Mouse (Mus musculus) ES-Bruce4 (cell line): ENCODE results near the gene Ube2l6. TPM values are rescaled to one million over a fixed set of nuclear protein-coding genes. Genes with fewer than 3 reads are reported as not detected.

Source experiments
- H3K27ac ChIP-seq: 2 replicates; pipeline ENCODE4 v1.5.1; 2012; ENCODE audit warnings: low read length, inconsistent platforms; ENCODE audit not compliant: insufficient read depth
- H3K27me3 ChIP-seq: 2 replicates; pipeline ENCODE4 v1.6.1; 2012; ENCODE audit warnings: mild to moderate bottlenecking, low read length, inconsistent platforms; ENCODE audit not compliant: control insufficient read depth, poor library complexity, insufficient read depth, severe bottlenecking
- H3K36me3 ChIP-seq: 2 replicates; pipeline ENCODE4 v1.6.1; 2012; ENCODE audit warnings: inconsistent platforms, mild to moderate bottlenecking, low read length, moderate library complexity; ENCODE audit not compliant: control insufficient read depth, poor library complexity, insufficient read depth, severe bottlenecking
- H3K4me1 ChIP-seq: one replicate; pipeline ENCODE4 v1.8.1; 2011; ENCODE audit warnings: low read length; ENCODE audit not compliant: control insufficient read depth, insufficient read depth
- H3K4me3 ChIP-seq: 2 replicates; pipeline ENCODE4 v1.5.1; 2011; ENCODE audit warnings: low read depth, mild to moderate bottlenecking, low read length
- H3K9ac ChIP-seq: 2 replicates; pipeline ENCODE4 v1.6.1; 2012; ENCODE audit warnings: low read depth, mild to moderate bottlenecking, inconsistent platforms; ENCODE audit not compliant: poor library complexity, severe bottlenecking
- H3K9me3 ChIP-seq: replicated peaks from 2 replicates; pipeline ENCODE4 v1.6.1; 2012; ENCODE audit warnings: mild to moderate bottlenecking, low read length, inconsistent platforms; ENCODE audit not compliant: control insufficient read depth, poor library complexity, insufficient read depth, severe bottlenecking
- CTCF ChIP-seq: IDR thresholded peaks from one replicate; pipeline ENCODE4 v1.8.1; 2011; ENCODE audit warnings: low read depth, low read length
- EP300 ChIP-seq: IDR thresholded peaks from 2 replicates; pipeline ENCODE4 v1.6.1; 2011; ENCODE audit warnings: low read depth, low read length; ENCODE audit not compliant: insufficient read depth
- POLR2A ChIP-seq: IDR thresholded peaks from one replicate; pipeline ENCODE4 v1.8.1; 2011; ENCODE audit warnings: low read length; ENCODE audit not compliant: insufficient read depth
- polyA plus RNA-seq: library from polyadenylated mRNA; stranded (reverse); fragments of >200 nt; gene quantifications from 2 replicates; pipeline ENCODE4 v1.2.4, GENCODE M21; 2011; ENCODE audit warnings: low read depth; ENCODE audit not compliant: missing spikeins, insufficient read depth, insufficient read length

The Ube2l6 gene
- polyA plus RNA-seq, 1 experiment, result 12.6 TPM

DNA sequence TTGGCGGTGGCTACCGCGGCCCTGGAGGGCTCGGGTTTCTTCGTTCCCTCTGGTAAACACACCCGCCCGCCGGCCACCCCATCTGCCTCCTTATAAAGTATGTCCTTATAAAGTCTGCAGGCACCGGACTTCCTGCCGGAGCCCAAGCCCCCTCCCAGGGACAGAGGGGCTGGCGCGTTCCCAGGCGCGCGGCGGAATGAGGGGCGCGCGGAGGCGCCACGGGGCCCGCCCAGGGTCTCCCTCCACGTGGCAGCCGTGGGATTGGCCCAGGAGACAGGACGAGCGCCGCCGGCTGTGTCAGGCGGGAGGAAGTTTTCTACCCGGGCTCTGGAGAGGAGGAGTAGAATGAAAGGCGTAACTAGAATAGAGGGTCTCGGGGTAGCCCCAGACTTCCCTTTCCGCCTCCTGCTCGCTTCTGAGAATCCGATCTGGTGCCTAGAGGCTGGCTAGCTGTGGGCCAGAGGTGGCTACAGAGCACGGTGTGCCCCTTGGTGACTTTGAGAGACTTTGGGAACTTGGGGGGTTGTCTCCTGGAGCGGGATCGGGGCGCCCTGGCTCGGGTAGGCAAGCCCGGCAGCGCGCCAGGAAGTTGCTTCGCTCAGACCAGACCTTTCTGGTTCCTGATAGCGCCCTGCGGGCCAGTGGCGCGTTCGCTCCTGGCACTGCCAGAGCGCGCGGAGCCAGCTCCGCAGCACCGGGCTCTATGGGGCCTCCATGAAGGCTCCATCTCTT lies 41.6 kb downstream of the Ube2l6 start:
- H3K27me3 ChIP-seq, result no peaks in the 10 kb centered on the region
- peak overlapping the region; percentile 86 for H3K4me3 ChIP-seq
- no peak overlapping the region for H3K27ac ChIP-seq
- peaks cover 9% of the 10 kb centered on the region for H3K4me1 ChIP-seq
- no peaks in the 10 kb centered on the region for H3K9me3 ChIP-seq
- H3K9ac ChIP-seq, result peak overlapping the region; percentile 64
- no peaks in the 10 kb centered on the region; the same call in 1 of the 2 replicates for H3K36me3 ChIP-seq
- no peak for TF ChIP-seq CTCF
- no peak for TF ChIP-seq POLR2A
- no peak for TF ChIP-seq EP300

GRCm38 (mm10) chr2:84840748-84841563 lies 42.3 kb downstream of the Ube2l6 start:
- H3K27ac ChIP-seq, result no peak overlapping the region
- H3K9ac ChIP-seq, result peak overlapping the region; percentile 64
- H3K36me3 ChIP-seq, result no peaks in the 10 kb centered on the region; the same call in 1 of the 2 replicates
- H3K27me3 ChIP-seq, result no peaks in the 10 kb centered on the region
- peak overlapping the region; percentile 86 for H3K4me3 ChIP-seq
- H3K9me3 ChIP-seq, result no peaks in the 10 kb centered on the region
- peaks cover 9% of the 10 kb centered on the region for H3K4me1 ChIP-seq
- TF ChIP-seq POLR2A (no peak), CTCF (no peak), EP300 (0 out of 2 replicates have a peak, but pooled peaks have one; percentile 16)

DNA sequence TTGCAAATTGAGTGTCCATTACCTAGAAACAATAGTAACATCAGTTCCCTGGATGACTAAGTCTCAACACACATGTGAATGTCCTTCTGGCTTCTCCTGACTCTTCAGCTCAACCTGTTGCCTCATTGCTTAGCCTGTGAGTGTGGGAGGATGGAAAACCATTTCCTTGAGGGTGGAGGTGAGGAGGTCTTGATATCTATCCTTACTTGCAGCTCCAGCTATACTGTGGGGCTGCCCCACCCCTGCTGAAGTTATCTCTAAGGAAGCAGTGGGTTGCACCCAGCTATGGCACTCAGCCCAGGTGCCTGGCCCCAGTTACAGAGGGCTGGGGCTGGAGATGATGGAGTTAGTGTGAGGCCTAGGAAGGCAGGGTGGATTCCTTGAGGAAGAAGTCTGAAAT lies 43.3 kb downstream of the Ube2l6 start:
- Histone ChIP-seq H3K4me3 (no peak overlapping the region), H3K27ac (no peak overlapping the region), H3K27me3 (no peaks in the 10 kb centered on the region), H3K4me1 (peaks cover 8% of the 10 kb centered on the region), H3K9me3 (no peaks in the 10 kb centered on the region), H3K9ac (no peak overlapping the region), H3K36me3 (no peaks in the 10 kb centered on the region; the same call in 1 of the 2 replicates)
- TF ChIP-seq CTCF (no peak), EP300 (no peak), POLR2A (no peak)

DNA sequence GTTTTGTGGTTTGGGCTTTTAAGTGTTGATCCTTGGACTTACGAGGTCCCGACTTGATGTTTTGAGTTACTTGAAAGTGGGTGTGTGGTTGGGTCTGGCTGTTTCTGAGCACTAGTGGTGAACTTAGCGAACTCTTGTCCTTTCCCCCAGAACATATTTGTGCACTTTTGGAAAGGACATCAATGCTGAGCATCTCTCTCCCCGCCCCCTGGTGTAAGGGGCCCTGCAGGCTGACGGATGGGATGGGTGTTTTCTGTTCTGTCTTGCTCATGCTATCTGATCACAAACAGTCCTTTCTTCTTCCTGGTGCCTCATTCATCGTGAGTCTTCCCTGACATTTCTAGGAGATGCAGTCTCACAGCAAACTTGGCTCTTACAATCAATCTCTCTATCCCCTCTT lies 45.0 kb downstream of the Ube2l6 start:
- Histone ChIP-seq H3K27me3 (no peaks in the 10 kb centered on the region), H3K4me1 (no peaks in the 10 kb centered on the region), H3K9ac (no peak overlapping the region), H3K27ac (no peak overlapping the region), H3K9me3 (no peaks in the 10 kb centered on the region), H3K4me3 (no peak overlapping the region), H3K36me3 (no peaks in the 10 kb centered on the region; the same call in 1 of the 2 replicates)
- TF ChIP-seq POLR2A, result no peak
- TF ChIP-seq CTCF, result no peak
- TF ChIP-seq EP300, result no peak

DNA sequence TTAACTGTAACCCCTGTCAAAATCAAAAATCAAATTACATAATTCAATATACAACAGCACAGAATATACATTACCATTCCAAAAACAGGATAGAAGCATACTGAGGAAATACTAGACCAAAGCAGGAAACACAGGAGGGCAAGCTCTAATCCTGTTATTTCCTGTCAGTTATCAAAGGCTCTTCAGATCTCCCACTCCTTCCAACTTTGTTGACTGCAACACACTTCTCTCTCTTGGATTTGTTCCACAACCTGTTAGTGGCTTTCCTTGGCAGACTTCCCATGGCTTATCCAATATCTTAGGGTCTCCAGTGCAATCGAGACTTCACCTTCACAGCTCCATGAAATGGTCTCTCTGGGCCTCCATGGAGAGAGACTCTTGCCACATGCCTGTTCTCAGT lies 46.6 kb downstream of the Ube2l6 start:
- Histone ChIP-seq H3K9ac (no peak overlapping the region), H3K4me3 (no peak overlapping the region), H3K36me3 (peaks cover 7% of the 10 kb centered on the region; the same call in 1 of the 2 replicates), H3K9me3 (no peaks in the 10 kb centered on the region), H3K4me1 (no peaks in the 10 kb centered on the region), H3K27ac (no peak overlapping the region), H3K27me3 (no peaks in the 10 kb centered on the region)
- TF ChIP-seq EP300 (no peak), CTCF (no peak), POLR2A (no peak)
